Mouse (Mus musculus): ENCODE data around the gene Slirp. TPM values are rescaled to one million over a fixed set of nuclear protein-coding genes. Genes with fewer than 3 reads are reported as not detected.
"Not testable (repeated sequence)": the region's sequence is repeated elsewhere in the genome, so short reads cannot be mapped to it uniquely, and the experiment has no call there.

The Slirp gene
- polyA plus RNA-seq, 1 experiment from 2014 or later: 345 TPM

DNA sequence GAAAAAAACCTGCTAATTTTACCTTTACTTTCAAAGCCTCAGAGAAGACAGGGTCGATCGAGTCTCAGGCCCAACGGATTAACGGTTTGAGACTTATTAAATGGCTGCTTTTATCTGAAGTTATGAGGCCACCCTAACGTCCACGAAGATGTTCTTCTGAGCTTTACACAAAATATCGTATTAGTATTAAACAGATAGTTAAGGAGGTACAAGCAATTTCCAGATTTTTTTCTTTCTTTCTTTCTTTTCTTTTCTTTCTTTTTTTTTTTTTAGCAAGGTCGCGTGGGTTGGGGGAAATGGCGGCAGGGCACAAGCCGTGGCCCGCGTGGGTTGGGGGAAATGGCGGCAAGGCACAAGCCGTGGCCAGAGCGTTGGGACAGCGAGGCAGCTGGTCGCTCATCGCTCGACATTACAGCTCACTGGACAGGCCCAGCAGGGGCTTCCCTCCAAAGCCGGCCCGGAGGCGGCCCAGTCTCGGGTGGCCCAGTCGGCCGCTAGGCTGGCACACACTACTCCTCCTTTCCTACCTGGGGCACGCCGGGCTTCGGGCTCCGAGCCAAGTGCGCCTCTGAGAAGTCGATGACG is 489 bp upstream of the Slirp start:
- Histone ChIP-seq H3K9ac (peak overlapping the region; percentile 89), H3K4me2 (peak overlapping the region; percentile 93), H3K36me3 (ENCODE audit: poor library complexity, severe bottlenecking) (peaks cover 54% of the 10 kb centered on the region), H3K4me3 (peak overlapping the region; percentile 98), H3K9me3 (replicated peaks) (no peaks in the 10 kb centered on the region), H3K4me1 (peaks cover 29% of the 10 kb centered on the region), H3K27me3 (no peaks in the 10 kb centered on the region), H3K27ac (peak overlapping the region; percentile 87)
- under 1% methylated on average over 33 of the region's 33 CpGs for WGBS
- peak; percentile 88 for ATAC-seq

DNA sequence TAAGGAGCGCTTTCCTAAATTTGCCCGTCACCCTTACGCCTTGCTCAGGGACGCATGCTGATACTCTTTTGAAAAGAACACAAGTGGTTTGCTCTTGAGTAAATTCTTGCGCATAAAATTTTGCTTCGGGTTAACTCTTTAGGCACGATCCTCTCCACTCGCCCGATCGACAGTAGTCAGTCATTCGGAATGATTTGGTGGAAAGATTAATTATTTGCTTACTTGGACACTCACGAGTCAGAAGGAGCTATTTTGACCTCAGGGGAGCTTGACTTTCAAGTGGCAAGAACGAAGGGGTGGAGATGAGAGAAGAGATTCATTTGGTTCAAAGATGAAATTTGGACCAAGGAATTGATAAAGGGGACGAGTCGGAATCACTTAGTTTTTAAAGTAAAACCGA is 515 bp downstream of the Slirp start:
- H3K9ac ChIP-seq: peak overlapping the region; percentile 89
- peak overlapping the region; percentile 98 for H3K4me3 ChIP-seq
- H3K4me1 ChIP-seq: peaks cover 29% of the 10 kb centered on the region
- H3K9me3 ChIP-seq (replicated peaks): no peaks in the 10 kb centered on the region
- H3K27me3 ChIP-seq: no peaks in the 10 kb centered on the region
- WGBS: 3% methylated on average over 16 of the region's 16 CpGs
- peaks cover 53% of the 10 kb centered on the region for H3K36me3 ChIP-seq (ENCODE audit: poor library complexity, severe bottlenecking)
- H3K4me2 ChIP-seq: peak overlapping the region; percentile 93
- ATAC-seq: peak; percentile 28; the same call in 1 of the 2 replicates
- H3K27ac ChIP-seq: no peak overlapping the region

DNA sequence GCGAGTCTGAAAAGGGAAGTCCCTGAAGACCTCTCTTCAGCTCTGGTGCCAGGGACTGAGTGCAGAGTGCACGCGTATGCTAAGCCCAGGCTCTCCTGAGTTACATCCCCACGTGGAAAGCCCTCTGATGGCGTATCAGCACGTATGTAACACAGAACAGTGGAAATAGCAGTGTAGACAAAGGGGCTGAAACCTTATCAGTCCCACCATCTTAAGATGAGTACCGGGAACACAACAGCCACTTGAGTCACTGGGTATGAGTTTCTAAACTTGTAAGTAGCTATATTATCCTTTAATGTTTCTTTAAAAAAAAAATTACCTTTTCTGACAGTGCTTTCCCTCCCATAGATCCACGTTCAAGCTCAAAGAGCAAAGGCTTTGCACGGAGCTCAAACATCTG is 5.8 kb downstream of the Slirp start:
- H3K9ac ChIP-seq: no peak overlapping the region
- H3K27ac ChIP-seq: no peak overlapping the region
- ATAC-seq: no peak
- H3K9me3 ChIP-seq (replicated peaks): no peaks in the 10 kb centered on the region
- peaks cover 9% of the 10 kb centered on the region for H3K4me1 ChIP-seq
- H3K36me3 ChIP-seq (ENCODE audit: poor library complexity, severe bottlenecking): peaks cover 82% of the 10 kb centered on the region
- no peaks in the 10 kb centered on the region for H3K27me3 ChIP-seq
- no peak overlapping the region for H3K4me2 ChIP-seq
- WGBS: 89% methylated on average over 9 of the region's 9 CpGs
- no peak overlapping the region for H3K4me3 ChIP-seq

DNA sequence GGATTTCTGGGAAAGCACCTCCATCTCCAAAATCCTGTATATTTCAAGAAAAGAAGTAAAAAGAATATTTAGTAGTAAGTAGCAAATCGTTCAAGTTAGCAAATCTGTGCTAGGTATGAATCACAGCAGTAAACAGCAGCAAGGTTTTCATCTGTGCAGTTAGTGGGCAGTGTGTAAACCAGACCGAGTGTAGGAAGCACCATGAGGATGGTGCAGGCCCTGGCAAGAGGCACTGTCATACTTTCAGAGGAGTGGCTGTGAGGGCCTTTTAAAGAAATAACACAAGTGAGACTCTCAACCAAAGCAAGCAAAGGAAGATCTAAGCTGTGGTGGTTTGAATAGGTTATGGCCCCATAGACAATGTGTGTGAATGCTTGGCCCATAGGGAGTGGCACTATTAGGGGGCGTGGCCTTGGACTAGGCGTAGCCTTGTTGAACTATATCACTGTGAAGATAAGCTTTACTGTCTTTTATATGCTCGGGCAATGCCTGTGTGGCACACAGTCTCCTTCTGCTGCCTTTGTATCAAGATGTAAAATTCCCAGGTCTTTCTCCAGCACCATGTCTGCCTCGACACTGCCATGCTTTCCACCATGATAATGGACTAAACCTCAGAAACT is 21.1 kb downstream of the Slirp start:
- WGBS: 91% methylated on average over 6 of the region's 6 CpGs
- ATAC-seq: no peak
- peaks cover 80% of the 10 kb centered on the region for H3K36me3 ChIP-seq (ENCODE audit: poor library complexity, severe bottlenecking)

DNA sequence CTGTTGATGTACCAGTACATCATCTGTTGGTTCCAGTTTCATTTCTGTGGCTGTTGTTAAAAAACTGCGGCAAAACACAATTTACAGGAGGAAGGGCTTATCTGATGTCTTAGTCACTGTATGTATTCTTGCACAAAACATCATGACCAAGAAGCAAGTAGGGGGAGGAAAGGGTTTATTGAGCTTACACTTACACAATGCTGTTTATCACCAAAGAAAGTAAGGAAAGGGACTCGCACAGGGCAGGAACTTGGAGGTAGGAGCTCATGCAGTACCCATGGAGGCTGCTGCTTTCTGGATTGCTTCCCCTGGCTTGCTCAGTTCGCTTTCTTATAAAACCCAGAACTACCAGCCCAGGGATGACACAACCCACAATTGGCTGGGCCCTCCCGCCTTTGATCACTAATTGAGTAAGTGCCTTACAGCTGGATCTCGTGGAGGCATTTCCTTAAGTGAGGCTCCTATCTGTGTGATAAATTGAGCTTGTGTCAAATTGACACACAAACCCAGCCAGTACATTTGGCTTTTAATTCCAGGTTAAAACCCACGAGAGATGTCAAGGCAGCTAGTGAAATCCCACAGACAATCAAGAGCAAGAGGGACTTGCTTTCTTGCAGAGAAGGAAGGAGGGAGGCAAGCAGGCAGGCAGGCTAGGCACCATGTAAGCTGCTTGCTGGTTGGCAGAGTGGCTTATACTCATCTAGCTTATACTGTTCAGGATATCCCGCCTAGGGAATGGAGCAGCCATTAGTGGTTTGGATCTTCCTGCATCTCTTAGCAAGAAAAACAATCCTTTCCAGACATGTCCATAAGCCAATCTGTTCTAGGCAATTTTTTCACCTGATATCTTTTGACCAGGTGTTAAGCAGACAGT is 26.8 kb downstream of the Slirp start:
- H3K36me3 ChIP-seq (ENCODE audit: poor library complexity, severe bottlenecking): peaks cover 26% of the 10 kb centered on the region
- peak overlapping the region; percentile 92 for H3K9ac ChIP-seq
- WGBS: 73% methylated on average over 7 of the region's 7 CpGs
- H3K4me3 ChIP-seq: peak overlapping the region; percentile 79
- H3K4me1 ChIP-seq: peaks cover 24% of the 10 kb centered on the region
- H3K9me3 ChIP-seq (replicated peaks): no peaks in the 10 kb centered on the region
- peak overlapping the region; percentile 71 for H3K4me2 ChIP-seq
- peaks cover 4% of the 10 kb centered on the region for H3K27me3 ChIP-seq
- no peak for ATAC-seq
- no peak overlapping the region for H3K27ac ChIP-seq

More for the DNA sequence above, 21.1 kb downstream of the Slirp start:
- Histone ChIP-seq H3K4me3 (no peak overlapping the region), H3K4me2 (no peak overlapping the region), H3K9ac (no peak overlapping the region), H3K4me1 (0 out of 2 replicates have a peak, but pooled peaks cover 7% of the 10 kb centered on the region), H3K27ac (no peak overlapping the region), H3K9me3 (replicated peaks) (no peaks in the 10 kb centered on the region), H3K27me3 (no peaks in the 10 kb centered on the region)

DNA sequence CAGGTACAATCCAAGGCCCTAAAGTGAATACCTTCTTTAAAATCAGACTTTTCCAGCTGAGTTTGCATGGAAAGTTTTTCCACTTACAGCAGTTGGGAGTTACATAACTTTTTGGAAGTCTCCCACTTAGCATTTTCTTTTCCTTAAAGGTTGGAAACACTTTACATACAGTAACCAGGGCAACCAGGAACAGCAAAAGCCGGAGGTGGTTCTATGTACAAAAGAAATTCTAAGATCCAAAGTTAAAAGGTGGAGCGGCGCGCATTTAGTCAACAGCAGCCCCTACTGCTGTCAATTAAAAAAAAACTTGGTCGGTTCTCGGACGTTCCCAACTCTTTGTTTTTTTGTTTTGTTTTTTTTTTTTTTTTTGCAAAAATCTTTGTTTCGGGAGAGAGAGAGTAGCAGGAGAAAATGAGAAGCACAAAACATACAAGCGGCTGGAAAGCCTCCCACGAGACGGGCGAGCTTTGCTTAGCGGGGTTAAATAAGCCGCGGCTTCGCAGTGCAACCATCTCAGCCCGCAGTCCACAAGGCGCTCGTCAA is 27.8 kb downstream of the Slirp start:
- ATAC-seq: no peak

DNA sequence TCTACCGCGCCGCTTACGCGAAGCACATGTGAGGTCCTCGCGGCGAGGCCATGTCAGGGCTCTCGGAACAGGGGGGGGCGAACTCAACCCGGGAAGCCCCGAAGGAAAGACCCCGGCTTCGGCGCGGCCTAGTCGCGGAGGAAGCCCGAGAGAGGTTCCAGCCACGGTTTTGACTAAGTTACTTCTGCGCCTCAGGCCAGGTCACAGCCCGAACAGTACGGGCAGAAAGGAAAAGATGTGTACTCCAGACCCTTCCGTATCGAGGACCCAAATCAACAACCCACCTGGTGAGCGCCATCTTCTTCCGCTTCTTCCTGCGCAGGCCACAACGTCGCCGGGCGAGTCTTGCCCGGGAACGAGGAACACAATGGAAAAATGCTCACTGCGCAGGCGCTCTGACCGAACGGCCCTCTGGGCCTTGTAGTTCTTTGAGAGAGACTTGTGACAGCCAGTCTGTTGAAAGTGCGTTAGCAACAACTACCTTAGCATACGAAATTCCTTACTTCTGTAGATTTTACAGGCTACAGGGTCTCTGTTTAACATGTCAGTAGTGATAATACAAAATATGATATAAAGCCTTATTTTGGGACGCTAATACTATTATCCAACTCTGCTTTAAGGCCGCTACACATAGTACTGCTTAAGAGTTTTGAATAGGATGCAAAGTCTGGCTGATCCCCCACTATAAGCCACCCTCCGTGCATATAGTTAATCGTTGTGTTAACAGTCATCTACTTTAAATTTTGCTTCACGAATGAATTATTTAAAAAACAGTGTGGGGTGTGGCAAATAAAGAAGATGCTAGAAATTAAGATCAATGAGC is 28.5 kb downstream of the Slirp start, which contains the start of gene Snw1:
Gene Snw1 (minus strand): TSS at position 311 of the 823 bp plus-strand sequence.
- peaks cover 20% of the 10 kb centered on the region for H3K4me1 ChIP-seq
- 2% methylated on average over 45 of the region's 45 CpGs for WGBS
- peaks cover 4% of the 10 kb centered on the region for H3K27me3 ChIP-seq
- peak; percentile 99 for ATAC-seq
- H3K27ac ChIP-seq: peak within 1 kb of the TSS; percentile 75
- H3K4me2 ChIP-seq: peak within 1 kb of the TSS; percentile 71
- H3K9me3 ChIP-seq (replicated peaks): no peaks in the 10 kb centered on the region
- peak within 1 kb of the TSS; percentile 79 for H3K4me3 ChIP-seq
- H3K9ac ChIP-seq: peak within 1 kb of the TSS; percentile 92
- peaks cover 14% of the 10 kb centered on the region for H3K36me3 ChIP-seq (ENCODE audit: poor library complexity, severe bottlenecking)

More for the DNA sequence above, 27.8 kb downstream of the Slirp start:
- H3K4me1 ChIP-seq: peaks cover 20% of the 10 kb centered on the region
- H3K9ac ChIP-seq: peak overlapping the region; percentile 92
- H3K36me3 ChIP-seq (ENCODE audit: poor library complexity, severe bottlenecking): peaks cover 21% of the 10 kb centered on the region
- H3K4me3 ChIP-seq: peak overlapping the region; percentile 79
- peaks cover 4% of the 10 kb centered on the region for H3K27me3 ChIP-seq
- H3K27ac ChIP-seq: peak overlapping the region; percentile 75
- WGBS: 0% methylated on average over 19 of the region's 19 CpGs
- H3K4me2 ChIP-seq: peak overlapping the region; percentile 71
- no peaks in the 10 kb centered on the region for H3K9me3 ChIP-seq (replicated peaks)

DNA sequence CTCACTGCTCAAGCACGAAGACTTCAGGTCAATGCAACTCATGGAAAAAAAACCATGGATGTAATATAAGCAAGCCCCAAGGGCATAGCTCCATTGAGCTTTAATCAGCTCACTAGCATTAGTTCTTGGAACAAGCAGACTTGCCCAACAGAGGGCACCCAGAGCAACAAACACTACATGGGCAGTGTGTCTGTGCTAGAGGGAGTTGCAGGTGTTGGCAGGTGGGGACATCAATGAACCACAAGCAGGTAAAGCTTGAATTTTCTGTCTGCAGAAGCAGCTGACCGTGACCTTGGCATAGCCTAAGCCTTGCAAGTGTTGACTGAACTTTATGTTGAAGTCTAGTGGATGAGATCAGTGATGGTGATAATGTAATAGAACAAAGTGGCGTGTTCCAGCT is 31.1 kb downstream of the Slirp start:
- no peak overlapping the region for H3K4me3 ChIP-seq
- H3K27ac ChIP-seq: no peak overlapping the region
- H3K27me3 ChIP-seq: peaks cover 4% of the 10 kb centered on the region
- H3K36me3 ChIP-seq (ENCODE audit: poor library complexity, severe bottlenecking): no peaks in the 10 kb centered on the region
- no peak overlapping the region for H3K4me2 ChIP-seq
- H3K4me1 ChIP-seq: peaks cover 17% of the 10 kb centered on the region
- H3K9ac ChIP-seq: no peak overlapping the region
- WGBS: 86% methylated on average over 3 of the region's 3 CpGs
- no peak for ATAC-seq
- no peaks in the 10 kb centered on the region for H3K9me3 ChIP-seq (replicated peaks)

DNA sequence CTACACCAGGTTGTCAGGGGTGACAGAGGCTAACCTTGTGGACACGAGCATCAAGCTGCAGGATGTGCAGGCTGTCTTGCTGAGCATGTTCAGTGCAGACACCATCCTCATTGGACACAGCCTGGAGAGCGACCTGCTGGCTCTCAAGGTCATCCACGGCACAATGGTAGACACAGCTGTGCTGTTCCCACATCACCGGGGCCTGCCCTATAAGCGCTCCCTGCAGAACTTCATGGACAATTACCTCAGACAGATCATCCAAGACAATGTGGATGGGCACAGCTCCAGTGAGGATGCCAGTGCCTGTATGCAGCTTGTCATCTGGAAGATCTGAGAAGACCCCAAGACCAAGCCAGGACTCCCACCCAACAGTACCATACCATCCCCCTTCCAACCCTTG is 38.8 kb downstream of the Slirp start:
- H3K9ac ChIP-seq; H3K4me2 ChIP-seq; H3K9me3 ChIP-seq (replicated peaks); H3K4me3 ChIP-seq; H3K4me1 ChIP-seq; ATAC-seq; H3K27me3 ChIP-seq; H3K36me3 ChIP-seq (ENCODE audit: poor library complexity, severe bottlenecking); H3K27ac ChIP-seq: not testable (repeated sequence)
- 87% methylated on average over 5 of the region's 5 CpGs for WGBS

DNA sequence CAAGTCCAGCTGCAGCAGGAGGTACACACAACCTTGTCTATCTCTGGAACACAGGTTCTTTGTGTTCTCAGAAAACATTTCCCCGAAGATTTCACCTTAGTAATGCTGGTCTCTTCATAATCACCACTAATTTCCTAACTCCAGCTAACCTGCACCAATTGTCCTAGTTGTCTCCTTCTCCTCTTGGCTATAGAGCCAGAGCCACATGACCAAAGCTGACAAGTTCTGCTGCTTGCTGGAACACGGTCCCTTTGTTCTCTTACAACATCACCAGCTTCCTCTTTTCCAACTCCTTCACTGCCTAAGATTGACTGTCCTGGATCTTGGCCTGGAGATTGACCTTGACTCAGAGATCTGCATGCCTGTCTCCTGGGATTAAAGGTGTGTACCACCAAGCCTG is 45.0 kb downstream of the Slirp start:
- not testable (repeated sequence) for ATAC-seq

DNA sequence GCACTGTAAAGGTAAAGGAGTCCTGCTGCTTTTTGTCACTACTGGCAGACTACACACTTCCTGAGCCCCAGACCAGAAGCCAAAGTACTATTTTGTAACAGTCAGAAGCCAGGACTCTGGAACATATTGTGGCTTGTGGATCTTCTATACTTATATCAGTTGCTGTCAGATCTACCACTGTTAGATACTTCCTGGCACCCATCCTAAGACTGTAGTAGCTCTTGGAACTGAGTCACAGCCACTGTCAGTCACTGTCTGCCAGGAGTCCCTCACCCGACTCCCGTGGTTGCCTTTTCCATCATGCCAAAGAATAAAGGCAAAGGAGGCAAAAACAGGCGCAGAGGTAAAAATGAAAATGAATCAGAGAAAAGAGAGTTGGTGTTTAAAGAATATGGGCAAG is 50.7 kb downstream of the Slirp start, which contains the start of gene Gm5788:
Gene Gm5788 (plus strand): TSS at position 301 of the 400 bp plus-strand sequence.
- ATAC-seq; H3K4me2 ChIP-seq; H3K36me3 ChIP-seq (ENCODE audit: poor library complexity, severe bottlenecking); H3K4me3 ChIP-seq; H3K9me3 ChIP-seq (replicated peaks); H3K9ac ChIP-seq; H3K4me1 ChIP-seq; H3K27ac ChIP-seq; H3K27me3 ChIP-seq: not testable (repeated sequence)
- 94% methylated on average over 3 of the region's 3 CpGs for WGBS

More for the DNA sequence above, 45.0 kb downstream of the Slirp start:
- H3K9me3 ChIP-seq (replicated peaks); H3K4me2 ChIP-seq; H3K27me3 ChIP-seq; H3K4me3 ChIP-seq; H3K4me1 ChIP-seq; H3K9ac ChIP-seq; H3K27ac ChIP-seq; H3K36me3 ChIP-seq (ENCODE audit: poor library complexity, severe bottlenecking): not testable (repeated sequence)
- 73% methylated on average over 2 of the region's 2 CpGs for WGBS
